Mouse (Mus musculus): ENCODE results near the gene Apela. TPM values are rescaled to one million over a fixed set of nuclear protein-coding genes. Genes with fewer than 3 reads are reported as not detected.

Gene Apela
- total and polyA plus RNA-seq, 3 experiments, result not detected

DNA sequence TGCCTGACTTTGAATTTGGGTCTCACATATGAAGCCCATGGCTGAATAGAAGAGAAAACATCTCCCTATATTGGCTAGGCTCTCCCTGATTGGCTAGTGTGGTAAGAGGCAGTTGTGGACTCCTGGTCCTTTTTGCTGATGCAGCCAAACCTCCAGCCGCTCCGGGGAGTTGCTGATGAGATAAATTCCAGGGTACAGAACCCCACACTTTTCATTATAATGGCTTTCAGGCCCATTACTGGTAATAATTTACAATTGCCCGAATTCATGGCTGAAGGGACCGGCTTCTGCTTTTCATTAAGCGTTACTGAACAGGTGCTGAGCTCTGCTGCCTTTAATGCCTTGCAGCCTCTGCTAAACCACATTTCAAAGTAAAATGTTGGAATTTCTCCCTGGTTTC, 16.8 kb upstream of the Apela start:
- H3K4me1 ChIP-seq (ENCODE audit: control insufficient read depth in 1 of 2, insufficient read depth in 2 of 2), result no peaks in the 10 kb centered on the region
- no peak overlapping the region for H3K9ac ChIP-seq (ENCODE audit: insufficient read depth, low read depth)
- dilution Hi-C loops (cut with MboI; ENCODE audit: extremely low pct_ligation_motif_present, extremely low pct_unique_long_range_greater_than_20kb, low sequenced_read_pairs) (no loop called here), in situ Hi-C loops (cut with MboI; ENCODE audit: low pct_ligation_motif_present, low pct_unique_long_range_greater_than_20kb, low sequenced_read_pairs) (no loop called here)
- H3K27ac ChIP-seq (ENCODE audit: insufficient read depth, low read depth), result no peak overlapping the region
- H3K27me3 ChIP-seq (replicated peaks), result no peaks in the 10 kb centered on the region
- DNase-seq (ENCODE audit: extremely low read depth), result no peak
- H3K4me2 ChIP-seq (ENCODE audit: insufficient read depth, low read depth, poor library complexity, severe bottlenecking), result no peak overlapping the region
- no peaks in the 10 kb centered on the region for H3K36me3 ChIP-seq (replicated peaks in 1 of 2; ENCODE audit: control insufficient read depth in 1 of 2, insufficient read depth in 1 of 2, low read length in 1 of 2)
- TF ChIP-seq MYC (IDR thresholded peaks at IDR 0.05; ENCODE audit: low read depth, low read length), result no peak
- no peak for TF ChIP-seq IRF4 (IDR thresholded peaks at IDR 0.05; ENCODE audit: low read depth, low read length)
- no peak for TF ChIP-seq RAD21 (IDR thresholded peaks at IDR 0.05; ENCODE audit: low read depth, low read length)
- no peaks in the 10 kb centered on the region for H3K79me2 ChIP-seq (replicated peaks; ENCODE audit: control insufficient read depth, extremely low read depth, insufficient read depth, poor library complexity, severe bottlenecking)
- no peaks in the 10 kb centered on the region for H3K9me3 ChIP-seq (replicated peaks; ENCODE audit: low read length)
- no peak overlapping the region for H3K4me3 ChIP-seq (replicated peaks in 1 of 3; ENCODE audit: low read depth in 2 of 3, low read length in 2 of 3, poor library complexity in 1 of 3)

DNA sequence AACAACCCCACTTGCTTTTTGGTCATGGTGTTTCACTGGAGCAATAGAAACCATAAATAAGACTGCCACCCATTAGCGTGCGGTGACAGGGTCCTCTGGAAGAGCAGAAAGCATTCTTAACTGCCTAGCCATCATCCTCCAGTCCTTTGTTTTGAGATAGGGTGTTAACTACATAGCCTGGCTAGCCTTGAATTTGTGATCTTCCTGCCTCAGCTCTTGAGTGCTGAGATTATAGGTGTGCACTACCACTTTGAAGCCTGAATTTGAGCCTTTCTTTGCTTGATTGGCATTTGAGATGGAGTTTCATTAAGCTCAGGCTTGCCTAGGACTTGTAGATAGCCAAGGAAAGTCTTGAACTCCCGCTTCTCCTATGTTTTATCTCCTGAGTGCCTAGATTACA, 16.4 kb upstream of the Apela start:
- H3K9ac ChIP-seq (ENCODE audit: insufficient read depth, low read depth), result no peak overlapping the region
- no peaks in the 10 kb centered on the region for H3K4me1 ChIP-seq (ENCODE audit: control insufficient read depth in 1 of 2, insufficient read depth in 2 of 2)
- no peak overlapping the region for H3K4me3 ChIP-seq (replicated peaks in 1 of 3; ENCODE audit: low read depth in 2 of 3, low read length in 2 of 3, poor library complexity in 1 of 3)
- H3K79me2 ChIP-seq (replicated peaks; ENCODE audit: control insufficient read depth, extremely low read depth, insufficient read depth, poor library complexity, severe bottlenecking), result no peaks in the 10 kb centered on the region
- H3K36me3 ChIP-seq (replicated peaks in 1 of 2; ENCODE audit: control insufficient read depth in 1 of 2, insufficient read depth in 1 of 2, low read length in 1 of 2), result no peaks in the 10 kb centered on the region
- in situ Hi-C loops (cut with MboI; ENCODE audit: low pct_ligation_motif_present, low pct_unique_long_range_greater_than_20kb, low sequenced_read_pairs), result no loop called here
- H3K27ac ChIP-seq (ENCODE audit: insufficient read depth, low read depth), result no peak overlapping the region
- DNase-seq (ENCODE audit: extremely low read depth), result no peak
- dilution Hi-C loops (cut with MboI; ENCODE audit: extremely low pct_ligation_motif_present, extremely low pct_unique_long_range_greater_than_20kb, low sequenced_read_pairs), result no loop called here
- TF ChIP-seq GABPA (IDR thresholded peaks at IDR 0.05; ENCODE audit: insufficient replicate concordance, low read depth, low read length) (no peak), TCF12 (IDR thresholded peaks at IDR 0.05; ENCODE audit: low read depth, low read length) (no peak), NELFE (IDR thresholded peaks at IDR 0.05; ENCODE audit: low read depth, low read length) (no peak), POLR2A (IDR thresholded peaks at IDR 0.05; ENCODE audit: low read depth, low read length) (no peak), MEF2A (IDR thresholded peaks at IDR 0.05; ENCODE audit: borderline replicate concordance, low read depth, low read length) (no peak), ZKSCAN1 (IDR thresholded peaks at IDR 0.05; ENCODE audit: borderline replicate concordance, low read depth, low read length) (no peak), ZNF384 (IDR thresholded peaks at IDR 0.05; ENCODE audit: low read depth, low read length) (no peak), ZC3H11A (IDR thresholded peaks at IDR 0.05; ENCODE audit: low read depth, low read length) (no peak), TBP (conservative IDR thresholded peaks at IDR 0.05; ENCODE audit: low read depth, low read length) (no peak), UBTF (IDR thresholded peaks at IDR 0.05; ENCODE audit: low read depth, low read length) (no peak), RCOR1 (conservative IDR thresholded peaks at IDR 0.05; ENCODE audit: low read depth, low read length) (no peak), MXI1 (IDR thresholded peaks at IDR 0.05; ENCODE audit: low read depth, low read length) (no peak), SMC3 (IDR thresholded peaks at IDR 0.05; ENCODE audit: low read depth, low read length) (no peak), JUND (conservative IDR thresholded peaks at IDR 0.05; ENCODE audit: low read depth, low read length) (no peak), USF2 (conservative IDR thresholded peaks at IDR 0.05; ENCODE audit: low read depth, low read length) (no peak), USF1 (IDR thresholded peaks at IDR 0.05; ENCODE audit: low read depth, low read length) (no peak), BHLHE40 (IDR thresholded peaks at IDR 0.05; ENCODE audit: low read depth, low read length) (no peak)
- no peaks in the 10 kb centered on the region for H3K9me3 ChIP-seq (replicated peaks; ENCODE audit: low read length)
- no peaks in the 10 kb centered on the region for H3K27me3 ChIP-seq (replicated peaks)
- no peak overlapping the region for H3K4me2 ChIP-seq (ENCODE audit: insufficient read depth, low read depth, poor library complexity, severe bottlenecking)
